Mouse (Mus musculus) activated CD4-positive, CD25-positive, alpha-beta regulatory T cell, adult 4 months (primary cell): ENCODE measurements around the gene Acvr1. TPM values are rescaled to one million over a fixed set of nuclear protein-coding genes. Genes with fewer than 3 reads are reported as not detected.

Experiments used
- ATAC-seq: one replicate; pipeline ENCODE4 v1.8.0; 2017
- polyA plus RNA-seq, 2 experiments: library from polyadenylated mRNA; unstranded; fragments of 100-300 nt; shearing (Covaris generic); gene quantifications; one replicate each; pipeline ENCODE4 v1.2.1; 2017

Acvr1 gene
- polyA plus RNA-seq, 2 experiments from 2014 or later = 0.65 TPM; not detected in 1

DNA sequence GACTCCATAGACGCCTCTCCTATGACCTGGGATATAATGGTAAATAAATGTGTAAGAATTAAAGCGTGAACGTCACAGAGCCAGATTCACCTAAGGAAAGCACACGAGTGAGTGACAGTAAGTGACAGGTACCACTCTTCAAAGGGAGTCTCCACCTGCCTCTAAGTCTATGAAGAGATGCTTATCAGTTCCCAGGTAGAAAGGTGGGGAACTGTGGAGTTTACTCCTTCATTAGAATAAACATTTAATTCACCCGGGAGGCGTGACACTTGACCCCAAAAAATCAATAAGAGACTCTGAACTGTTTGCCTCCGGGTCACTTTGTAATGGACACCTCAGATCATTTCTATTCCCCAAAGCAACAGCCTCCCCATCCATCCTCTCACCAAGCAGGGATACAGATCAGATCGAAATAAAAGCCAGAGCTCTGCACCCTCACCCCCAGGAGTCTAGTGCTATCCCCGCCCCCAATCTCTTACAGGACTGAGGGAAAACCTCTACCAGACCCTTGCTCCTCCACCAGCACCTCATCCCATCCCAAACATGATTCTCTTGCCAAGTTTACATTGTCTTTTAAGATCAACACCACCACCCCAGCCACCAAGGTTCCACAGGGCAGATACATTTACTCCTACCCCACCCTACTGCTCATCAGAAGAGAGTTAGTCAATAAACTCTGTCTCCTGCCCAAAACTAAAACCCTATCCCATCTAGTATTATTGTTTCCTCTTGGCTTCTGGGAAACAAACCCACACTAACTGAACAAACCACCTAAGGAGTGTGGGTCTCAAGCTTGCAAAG is 9.7 kb downstream of the Acvr1 start:
- no peak for ATAC-seq

- no peak for ATAC-seq
These were observed 14.7 kb downstream of the Acvr1 start for GRCm38 (mm10) chr2:58552296-58552695.

DNA sequence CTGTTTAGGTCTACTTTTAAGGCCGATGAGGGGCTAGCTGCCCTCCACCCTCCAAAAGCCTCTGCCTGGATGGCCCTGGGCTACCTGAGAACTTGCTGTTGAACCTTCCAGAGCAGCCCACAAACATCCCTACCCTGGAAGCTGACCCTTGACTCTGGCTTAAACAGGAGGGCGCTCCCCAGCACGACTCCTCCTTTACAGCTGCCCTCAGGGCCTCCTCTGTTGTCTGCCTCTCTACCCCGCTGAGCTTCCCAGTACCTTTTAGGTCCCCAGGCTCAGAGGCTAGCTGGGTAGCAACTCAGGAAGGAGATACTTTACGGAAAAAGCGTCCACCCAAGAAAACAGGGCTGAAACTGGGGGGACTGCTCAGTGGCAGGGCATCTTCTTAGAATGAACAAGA is 15.1 kb downstream of the Acvr1 start:
- ATAC-seq = no peak

DNA sequence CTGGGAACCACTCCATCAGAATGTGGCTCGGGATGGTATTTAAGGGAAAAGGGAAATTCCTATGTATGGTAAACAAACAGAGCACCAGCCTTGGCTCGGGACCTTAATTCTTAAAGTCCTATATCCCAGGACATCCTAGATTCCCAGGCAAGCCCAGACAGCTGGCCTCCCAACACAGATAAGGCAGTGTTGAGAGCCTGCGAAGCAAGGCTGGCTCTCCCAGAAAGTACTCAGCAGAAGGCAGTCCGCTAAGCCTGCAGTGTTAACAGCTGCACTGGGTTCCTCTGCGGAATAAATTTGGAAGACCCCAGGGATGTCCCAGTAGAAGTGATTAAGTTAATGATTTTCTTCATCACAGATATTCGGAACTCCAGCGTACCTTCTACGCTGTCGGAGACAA is 16.5 kb downstream of the Acvr1 start:
- ATAC-seq = no peak

DNA sequence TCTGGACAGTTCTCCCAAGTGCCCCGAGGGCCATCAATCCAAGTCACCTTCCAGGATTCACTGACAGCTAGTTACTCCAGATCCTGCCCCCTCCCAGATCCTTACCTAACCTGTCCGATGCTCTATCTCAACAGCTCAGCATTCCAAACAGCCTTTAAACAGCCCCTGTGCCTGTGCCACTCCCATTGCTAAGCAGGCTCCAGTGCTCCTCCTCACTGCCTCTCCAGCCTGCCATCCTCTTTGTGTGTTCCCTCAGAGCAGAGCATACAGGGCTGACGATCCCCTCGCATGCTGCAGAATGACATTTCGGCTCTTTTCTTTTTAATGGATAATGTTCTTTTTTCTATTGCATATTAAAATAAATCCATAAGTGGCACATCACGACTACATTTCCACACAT is 17.0 kb downstream of the Acvr1 start:
- ATAC-seq = no peak

DNA sequence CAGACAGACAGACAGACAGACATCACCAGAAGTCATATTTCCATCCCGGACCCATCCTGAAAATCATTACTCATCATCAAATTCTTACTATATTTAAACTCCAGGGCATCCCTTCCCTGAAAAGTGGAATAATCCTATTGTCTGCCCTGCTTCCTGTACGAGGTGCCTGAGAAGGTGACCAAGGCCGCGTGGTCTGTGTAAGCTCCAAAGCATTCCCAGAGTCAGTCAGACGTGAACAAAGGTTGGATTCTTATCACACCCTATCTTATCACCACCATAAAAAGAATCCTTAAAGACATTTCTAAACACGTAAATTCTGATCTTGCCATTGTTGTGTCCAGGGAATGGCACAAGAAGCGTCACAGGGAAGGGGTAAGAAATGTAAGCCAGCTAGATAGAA is 18.0 kb downstream of the Acvr1 start:
- no peak for ATAC-seq

DNA sequence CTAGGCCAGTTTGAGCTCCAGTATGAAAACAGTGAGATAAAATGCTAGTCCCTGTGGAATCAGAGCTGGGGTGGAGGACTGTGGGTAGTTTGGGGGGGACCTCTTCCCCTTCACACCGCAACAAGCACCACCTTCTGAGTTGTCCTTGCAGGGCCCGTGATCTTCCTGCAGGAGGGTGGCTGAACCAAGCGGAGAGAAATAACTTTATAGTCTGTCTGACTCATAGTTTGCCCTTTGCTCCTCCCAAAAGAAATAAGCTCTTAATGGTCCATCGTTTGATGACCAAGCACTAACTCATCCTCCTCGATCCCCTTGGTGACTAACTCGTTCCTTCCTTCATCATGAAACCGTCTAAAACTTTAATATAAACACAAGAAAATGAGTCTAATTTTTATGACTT is 20.7 kb downstream of the Acvr1 start:
- ATAC-seq = no peak

DNA sequence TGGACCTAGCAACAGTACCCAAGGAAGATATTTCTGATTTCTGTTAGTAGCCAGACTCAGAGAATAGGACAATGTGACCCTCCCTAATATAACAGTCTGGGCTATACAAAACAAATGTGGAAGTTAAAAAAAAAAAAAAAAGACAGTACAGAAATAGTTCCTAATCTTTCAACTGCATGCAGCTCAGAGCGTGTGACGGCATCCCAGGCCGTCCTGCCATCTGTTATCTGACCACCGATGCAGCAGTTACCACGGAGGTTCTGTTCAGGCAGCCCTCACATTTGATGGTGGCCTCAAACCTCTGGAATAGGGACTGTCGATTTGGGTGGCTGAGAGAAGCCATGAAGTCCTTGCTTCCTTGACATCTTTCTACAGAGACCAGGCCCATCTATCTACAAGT is 22.6 kb downstream of the Acvr1 start:
- no peak for ATAC-seq

DNA sequence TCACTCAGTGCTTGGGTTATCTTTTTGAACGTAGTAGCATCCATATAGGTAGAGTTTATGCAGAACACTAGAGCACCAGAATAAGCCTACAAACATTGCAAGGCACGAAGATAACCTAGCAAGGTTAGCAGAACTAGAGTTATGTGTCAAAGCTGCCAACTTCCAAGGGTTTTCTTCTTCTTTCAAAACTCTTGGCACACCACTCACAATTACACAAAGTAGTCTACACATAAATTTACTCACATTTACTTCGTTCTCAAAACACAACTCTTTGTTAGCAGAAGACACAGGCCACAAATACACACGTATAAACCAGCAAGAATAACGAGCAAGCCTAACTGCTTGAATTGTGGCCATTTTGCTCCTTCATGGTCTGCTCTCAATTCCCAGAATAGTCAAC is 23.7 kb downstream of the Acvr1 start:
- ATAC-seq = no peak

DNA sequence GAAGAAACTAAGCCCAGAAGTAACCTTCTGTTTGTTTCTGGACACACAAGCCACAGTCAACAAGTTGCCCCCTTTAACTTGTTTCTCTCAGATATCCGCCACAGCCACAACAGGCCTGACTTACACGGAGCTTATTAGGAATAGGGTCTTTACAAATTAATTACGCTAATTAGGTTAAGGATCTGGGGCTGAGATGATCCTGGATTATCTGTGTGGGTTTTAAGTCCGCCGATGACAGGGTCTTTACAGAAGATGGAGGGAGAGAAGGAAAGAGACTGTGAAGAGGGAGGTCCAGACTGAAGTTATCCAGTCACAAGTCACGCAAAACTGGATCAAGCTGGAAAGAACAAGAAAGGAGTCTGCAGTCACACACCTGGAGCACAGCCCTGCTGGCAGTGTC is 28.8 kb downstream of the Acvr1 start:
- no peak for ATAC-seq

DNA sequence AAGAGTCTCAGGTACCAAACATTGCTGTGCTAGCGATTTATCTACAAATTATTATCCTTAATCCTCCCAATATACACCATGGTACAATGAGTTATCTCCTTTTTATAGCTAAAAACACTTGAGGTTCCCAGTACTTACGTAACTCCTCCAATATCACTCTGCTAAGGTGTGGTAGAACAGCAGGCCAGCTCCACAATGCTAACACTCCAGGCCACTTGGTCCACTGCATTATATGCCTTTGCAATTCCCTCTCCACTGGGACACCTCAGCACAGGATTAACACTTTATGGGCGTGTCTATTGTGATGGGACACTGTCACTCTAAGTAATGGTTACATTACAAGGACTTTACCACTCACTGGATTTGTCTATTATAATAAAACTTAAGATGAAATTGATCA is 30.2 kb downstream of the Acvr1 start:
- ATAC-seq = no peak

DNA sequence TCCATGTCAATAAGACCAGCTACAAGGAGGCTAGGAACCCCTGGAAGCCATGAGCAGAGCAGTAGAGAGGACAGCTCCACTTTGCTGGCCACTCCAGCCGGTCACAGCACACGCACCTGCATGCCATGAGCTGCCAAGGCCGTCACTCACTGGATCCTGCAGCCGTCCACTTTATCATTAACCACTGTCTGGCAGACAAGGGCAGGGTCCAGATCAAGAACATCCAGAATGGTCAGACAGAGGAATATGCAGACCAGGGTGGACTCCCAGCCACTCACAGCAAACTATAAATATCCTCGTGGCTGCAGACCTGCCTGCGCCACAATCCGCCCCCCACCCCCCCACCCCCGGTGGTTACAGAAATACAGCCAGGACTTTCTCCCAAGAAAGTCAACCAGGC is 31.7 kb downstream of the Acvr1 start:
- ATAC-seq = no peak

- no peak for ATAC-seq
These were observed 32.6 kb downstream of the Acvr1 start for GRCm38 (mm10) chr2:58534379-58534778.

DNA sequence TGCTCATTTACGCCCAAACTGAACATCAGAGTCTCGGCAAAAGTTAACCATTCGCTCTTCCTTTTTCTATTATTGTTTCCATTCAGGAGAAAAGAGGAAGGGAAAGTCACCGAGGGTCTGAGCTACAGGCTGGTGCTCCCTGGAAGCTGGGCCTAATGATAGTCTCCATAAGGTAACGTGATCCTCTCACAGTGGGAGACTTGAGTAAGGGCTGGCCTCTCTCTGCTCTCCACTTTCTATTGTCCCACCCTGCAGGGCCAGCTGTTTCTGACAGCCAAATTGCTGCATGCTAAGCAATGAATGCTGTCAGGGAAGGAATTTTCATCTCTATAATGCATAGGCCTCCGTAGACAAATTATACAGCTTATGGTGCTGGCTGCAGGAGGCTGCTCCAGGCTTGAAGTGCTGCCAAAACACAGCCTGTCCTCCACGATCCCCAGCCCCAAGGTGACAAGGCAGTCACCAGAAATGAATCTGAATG is 33.4 kb downstream of the Acvr1 start:
- ATAC-seq = no peak

GRCm38 (mm10) chr2:58532260-58532850 is 34.6 kb downstream of the Acvr1 start:
- no peak for ATAC-seq

DNA sequence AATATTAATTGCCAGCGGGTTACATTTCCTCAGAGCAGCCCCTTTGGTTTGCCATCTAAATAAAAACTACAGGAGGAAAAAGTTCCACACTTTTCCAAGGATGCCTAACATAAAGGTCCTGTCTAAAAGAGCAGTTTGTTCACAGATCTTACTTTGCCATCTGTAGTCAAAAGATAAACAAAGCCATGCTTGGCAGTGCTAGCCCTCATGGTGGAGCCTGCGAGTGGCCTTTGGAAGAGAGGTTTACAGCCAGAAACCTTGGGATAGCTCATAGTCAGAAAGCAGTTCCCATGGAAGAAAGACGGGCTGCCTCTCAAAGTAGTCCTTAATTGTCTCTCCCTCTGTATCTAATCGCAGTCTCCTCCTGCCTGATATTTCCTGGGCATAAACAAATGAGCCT is 36.4 kb downstream of the Acvr1 start:
- no peak for ATAC-seq

- ATAC-seq = no peak
These were observed 37.0 kb downstream of the Acvr1 start for GRCm38 (mm10) chr2:58529860-58530440.

- ATAC-seq = no peak
These were observed 37.6 kb downstream of the Acvr1 start for GRCm38 (mm10) chr2:58529384-58529783.

- no peak for ATAC-seq
These were observed 39.2 kb downstream of the Acvr1 start for GRCm38 (mm10) chr2:58527786-58528185.

- no peak for ATAC-seq
These were observed 42.6 kb downstream of the Acvr1 start for GRCm38 (mm10) chr2:58524356-58524755.

- ATAC-seq = no peak
These were observed 43.1 kb downstream of the Acvr1 start for GRCm38 (mm10) chr2:58523894-58524293.

- no peak for ATAC-seq
These were observed 43.9 kb downstream of the Acvr1 start for GRCm38 (mm10) chr2:58523097-58523496.

- ATAC-seq = no peak
These were observed 45.3 kb downstream of the Acvr1 start for GRCm38 (mm10) chr2:58521621-58522020.

DNA sequence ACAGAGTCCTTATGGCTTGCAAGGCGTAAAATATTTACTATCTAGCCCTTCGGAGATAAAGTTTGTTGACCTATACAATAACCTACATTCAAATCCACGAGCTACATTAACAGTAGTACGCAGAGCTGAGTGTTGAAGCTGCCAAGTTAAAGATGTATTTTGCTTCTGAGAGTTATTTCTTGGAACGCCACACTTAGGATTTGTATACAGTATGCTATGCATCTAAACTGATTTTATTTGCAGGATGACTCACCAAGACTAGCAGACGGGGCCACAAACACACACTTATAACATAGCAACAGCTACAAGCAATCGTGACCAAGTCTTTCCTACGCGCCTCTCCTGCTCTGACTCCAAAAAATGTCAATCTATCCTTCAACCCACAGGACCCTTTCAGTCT is 46.2 kb downstream of the Acvr1 start:
- ATAC-seq = no peak
